Mouse (Mus musculus) kidney, postnatal 36 days (tissue): ENCODE data around the gene Snd1.
"Not testable (repeated sequence)": the region's sequence is repeated elsewhere in the genome, so short reads cannot be mapped to it uniquely, and the experiment has no call there.

Source experiments
- DNase-seq, 2 experiments: peaks; one replicate each; pipeline ENCODE4 v3.0.0; 2021 to 2022; ENCODE audit warnings: mixed read lengths in 2 of 2

Gene Snd1

GRCm38 (mm10) chr6:28486471-28486870, 11.5 kb downstream of the Snd1 start:
- no peak for DNase-seq

GRCm38 (mm10) chr6:28486905-28487304, 12.0 kb downstream of the Snd1 start:
- DNase-seq, result no peak

DNA sequence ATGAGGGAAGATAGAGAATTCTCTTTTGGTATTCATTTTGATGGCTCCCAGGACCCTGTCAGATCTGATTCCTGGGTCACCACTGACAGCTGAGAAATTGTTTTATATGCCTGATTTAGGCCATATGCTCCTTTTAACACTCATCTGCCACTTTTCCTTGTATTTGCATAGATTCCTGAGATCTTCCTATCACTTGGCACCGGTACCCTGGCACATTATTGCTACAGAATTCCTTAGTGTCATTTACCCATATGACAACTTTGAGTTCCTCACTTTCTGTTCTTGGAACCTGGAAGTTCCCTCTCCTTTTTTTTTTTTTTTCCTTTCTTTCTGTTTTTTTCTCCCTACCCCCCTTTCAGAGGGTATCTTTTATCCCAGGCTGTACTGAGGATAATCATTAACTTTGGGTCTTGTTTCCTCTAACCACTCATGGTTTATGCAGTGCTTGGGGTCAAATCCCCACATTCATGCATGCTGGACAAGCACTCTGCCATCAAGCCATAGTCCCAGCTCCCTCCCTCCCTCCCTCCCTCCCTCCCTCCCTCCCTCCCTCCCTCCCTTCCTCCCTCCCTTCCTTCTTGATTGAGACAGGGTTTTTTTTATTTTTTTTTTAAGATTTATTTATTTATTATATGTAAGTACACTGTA, 13.4 kb downstream of the Snd1 start:
- DNase-seq, result peak in 1 of 2 experiments; percentile 51

DNA sequence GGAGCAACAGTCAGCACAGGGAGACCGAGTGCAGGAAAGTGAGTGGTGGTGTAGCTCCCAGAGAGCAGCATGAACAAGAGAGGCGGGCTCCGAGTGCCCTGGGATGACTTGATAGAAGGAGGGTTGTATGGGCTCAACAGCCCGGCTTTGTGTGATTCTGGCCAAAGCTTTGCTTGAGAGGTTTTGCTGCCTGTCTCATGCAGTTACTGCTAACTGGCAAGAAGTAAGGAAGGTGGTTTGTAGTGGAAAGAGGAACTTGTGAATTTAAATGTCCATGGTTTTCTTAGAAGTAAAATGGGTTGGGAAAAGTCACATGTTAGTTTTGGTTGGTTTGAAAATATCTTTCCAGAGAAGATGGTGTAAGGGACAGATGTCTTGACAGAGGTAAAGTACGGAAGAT, 15.7 kb downstream of the Snd1 start:
- no peak for DNase-seq

DNA sequence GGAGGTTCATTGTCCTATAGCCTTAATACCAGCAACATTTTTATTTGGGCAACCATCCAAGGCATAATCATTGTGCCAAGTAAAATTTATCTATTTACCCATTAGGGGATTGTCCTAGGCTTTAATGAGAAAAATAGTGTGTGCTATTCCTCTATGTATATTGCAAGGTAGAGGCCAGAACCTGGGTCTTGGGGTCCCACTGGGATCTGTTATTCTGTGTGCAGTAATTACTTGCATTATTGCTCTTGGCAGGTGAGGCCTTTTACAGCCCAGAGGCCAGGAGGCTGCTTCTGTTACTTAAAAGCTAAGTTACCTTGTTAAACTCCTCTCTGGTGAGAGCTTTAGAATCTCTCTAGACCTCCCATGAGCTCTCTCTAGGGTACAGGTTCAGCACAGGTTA, 16.3 kb downstream of the Snd1 start:
- no peak for DNase-seq

GRCm38 (mm10) chr6:28497837-28498236, 22.9 kb downstream of the Snd1 start:
- peak; percentile 24 to 37 for DNase-seq

- no peak for DNase-seq
These were observed 27.6 kb downstream of the Snd1 start for GRCm38 (mm10) chr6:28502576-28502975.

- no peak for DNase-seq
These were observed 28.2 kb downstream of the Snd1 start for GRCm38 (mm10) chr6:28503148-28503547.

- DNase-seq, result no peak
These were observed 29.7 kb downstream of the Snd1 start for GRCm38 (mm10) chr6:28504611-28505010.

GRCm38 (mm10) chr6:28507759-28508158, 32.8 kb downstream of the Snd1 start:
- no peak for DNase-seq

- DNase-seq, result no peak
These were observed 39.3 kb downstream of the Snd1 start for GRCm38 (mm10) chr6:28514195-28514594.

GRCm38 (mm10) chr6:28514830-28515350, 40.0 kb downstream of the Snd1 start:
- no peak for DNase-seq

GRCm38 (mm10) chr6:28516618-28517017, 41.7 kb downstream of the Snd1 start:
- DNase-seq, result no peak

DNA sequence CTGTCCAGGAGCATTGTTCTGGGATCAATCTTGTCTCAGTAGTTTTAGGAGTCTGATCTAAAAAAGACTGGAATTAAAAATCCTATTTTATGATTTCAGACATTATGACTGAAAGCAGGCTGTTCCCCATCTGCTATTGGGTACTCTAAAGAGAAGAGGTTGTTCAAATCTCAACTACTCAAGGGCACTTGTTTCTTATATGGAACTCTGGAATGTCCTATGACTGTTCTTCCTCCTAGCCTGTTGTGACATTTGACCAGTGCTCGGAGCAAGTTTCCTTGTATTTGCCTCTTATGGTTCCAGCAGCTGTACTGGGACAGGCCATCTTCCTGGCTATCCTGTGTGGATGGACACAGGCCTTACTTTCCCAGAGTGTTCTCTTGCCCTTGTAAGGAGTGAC, 42.1 kb downstream of the Snd1 start:
- DNase-seq, result no peak

- DNase-seq, result no peak
These were observed 44.5 kb downstream of the Snd1 start for GRCm38 (mm10) chr6:28519426-28519825.

DNA sequence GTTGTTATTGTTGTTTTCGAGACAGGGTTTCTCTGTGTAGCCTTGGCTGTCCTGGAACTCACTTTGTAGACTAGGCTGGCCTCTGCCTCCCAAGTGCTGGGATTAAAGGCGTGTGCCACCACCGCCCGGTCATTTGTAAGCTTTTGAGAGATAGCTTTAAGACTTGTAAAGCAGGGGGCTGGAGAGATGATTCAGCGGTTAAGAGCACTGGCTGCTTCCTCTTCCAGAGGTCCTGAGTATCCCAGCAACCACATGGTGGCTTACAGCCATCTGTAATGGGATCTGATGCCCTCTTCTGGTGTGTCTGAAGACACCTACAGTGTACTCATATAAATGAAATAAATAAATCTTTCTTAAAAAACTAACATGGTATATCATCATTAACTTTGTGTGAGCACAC, 45.8 kb downstream of the Snd1 start:
- DNase-seq, result not testable (repeated sequence)

DNA sequence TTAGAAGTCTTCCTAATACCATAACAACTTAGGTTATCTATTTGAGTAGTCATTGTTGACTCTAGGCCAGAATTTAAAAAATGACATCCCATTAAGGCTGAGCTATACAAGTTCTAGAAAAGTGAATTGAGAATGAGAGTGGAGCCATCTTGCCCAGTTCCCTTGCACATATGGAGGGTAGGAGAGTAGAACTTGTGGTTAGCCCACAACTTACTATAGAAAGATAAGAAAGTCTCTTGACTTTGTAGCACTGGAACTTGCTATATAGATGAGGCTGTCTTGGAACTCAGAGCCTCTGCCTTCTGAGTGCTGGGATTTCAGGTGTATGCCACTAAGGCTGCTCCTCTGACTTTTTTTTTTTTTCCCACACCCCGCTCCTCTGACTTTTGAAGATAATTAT, 46.5 kb downstream of the Snd1 start:
- DNase-seq, result no peak

DNA sequence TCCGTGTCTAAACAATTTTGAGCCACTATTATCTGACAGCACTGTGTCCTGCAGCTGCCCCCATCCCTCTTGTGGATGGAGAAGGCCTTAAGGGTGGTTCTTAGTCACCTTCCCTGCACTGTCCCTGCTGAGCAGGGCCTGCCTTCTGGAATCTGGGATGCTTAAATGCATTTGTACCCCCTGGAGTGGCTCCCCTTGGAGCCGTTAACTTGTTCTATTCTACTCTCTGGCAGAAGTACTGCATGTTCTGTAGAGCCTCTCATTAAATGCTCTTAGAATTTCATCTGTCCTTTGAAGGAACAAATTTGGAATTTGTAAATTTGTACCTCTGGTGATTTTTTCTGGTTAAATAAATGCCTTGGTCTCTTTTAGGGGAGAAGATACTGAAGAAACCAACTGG, 50.6 kb downstream of the Snd1 start:
- no peak for DNase-seq

DNA sequence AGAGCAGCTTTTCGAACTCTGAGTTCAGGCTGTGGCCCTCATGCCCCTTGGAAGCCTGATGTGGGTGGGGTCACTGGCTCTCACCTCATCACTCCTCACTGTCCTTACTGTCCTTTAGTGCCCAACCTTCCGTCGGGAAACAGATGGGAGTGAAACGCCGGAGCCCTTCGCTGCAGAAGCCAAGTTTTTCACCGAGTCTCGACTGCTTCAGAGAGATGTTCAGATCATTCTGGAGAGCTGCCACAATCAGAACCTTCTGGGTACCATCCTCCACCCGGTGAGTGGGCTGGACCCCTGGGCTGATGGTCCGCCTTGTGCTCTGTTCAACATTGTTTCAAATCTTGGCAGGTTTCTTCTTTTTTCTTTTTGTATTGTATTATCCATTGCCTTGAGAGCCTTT, 52.5 kb downstream of the Snd1 start:
- no peak for DNase-seq

- no peak for DNase-seq
These were observed 53.3 kb downstream of the Snd1 start for GRCm38 (mm10) chr6:28528208-28528607.

- no peak for DNase-seq
These were observed 61.5 kb downstream of the Snd1 start for GRCm38 (mm10) chr6:28536464-28536863.

DNA sequence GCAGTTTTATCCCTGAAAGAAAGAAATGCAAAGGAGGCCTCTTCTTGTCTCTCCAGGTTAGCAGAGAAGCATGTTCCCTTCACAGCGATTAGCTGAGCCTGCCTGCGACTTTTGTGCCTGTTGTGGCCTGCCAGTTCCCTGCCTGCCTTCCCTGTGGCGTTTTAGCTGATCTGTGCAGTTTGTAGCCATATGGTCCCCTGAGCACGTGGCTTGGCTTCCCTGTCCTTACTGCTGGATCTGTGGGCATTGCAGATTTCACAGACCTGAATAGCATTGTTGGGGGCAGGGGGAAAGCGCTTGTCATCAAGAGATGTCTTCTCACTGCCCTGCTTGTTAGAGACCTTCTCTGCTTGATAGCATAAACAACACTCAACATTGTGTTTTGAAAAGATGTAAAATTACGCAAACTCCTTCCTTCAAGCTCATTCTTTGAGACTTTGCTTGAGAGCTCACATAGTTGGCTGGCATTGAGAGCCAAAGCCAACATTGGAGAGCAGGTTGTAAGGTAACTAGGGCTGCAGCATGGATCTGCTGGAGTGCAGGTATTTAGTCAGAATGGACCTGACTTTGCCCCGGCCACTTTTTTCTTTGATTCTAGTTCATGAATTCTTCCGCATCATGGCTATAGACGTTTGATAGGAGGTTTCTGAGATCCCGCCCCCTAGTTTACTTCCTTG, 63.0 kb downstream of the Snd1 start:
- DNase-seq, result no peak

DNA sequence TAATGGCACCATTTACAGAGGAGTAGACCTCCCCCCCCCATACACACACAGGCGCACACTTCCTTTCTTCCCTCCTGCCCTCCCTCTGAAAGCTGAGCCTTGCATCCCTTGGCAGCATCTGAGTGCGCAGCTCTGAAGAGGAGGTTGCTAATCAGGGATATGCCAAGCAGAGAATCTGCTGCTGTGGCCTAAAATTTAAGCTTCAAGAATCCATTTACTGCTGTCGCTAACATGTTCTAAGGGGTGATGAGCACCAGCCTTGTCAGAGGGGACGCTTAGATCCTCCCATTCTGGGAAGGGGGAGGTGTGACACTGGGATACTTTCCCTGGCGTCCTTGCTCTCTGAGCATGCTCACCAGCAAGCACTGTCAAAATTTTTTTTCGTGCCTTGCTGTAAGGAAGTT, 67.4 kb downstream of the Snd1 start:
- no peak for DNase-seq

DNA sequence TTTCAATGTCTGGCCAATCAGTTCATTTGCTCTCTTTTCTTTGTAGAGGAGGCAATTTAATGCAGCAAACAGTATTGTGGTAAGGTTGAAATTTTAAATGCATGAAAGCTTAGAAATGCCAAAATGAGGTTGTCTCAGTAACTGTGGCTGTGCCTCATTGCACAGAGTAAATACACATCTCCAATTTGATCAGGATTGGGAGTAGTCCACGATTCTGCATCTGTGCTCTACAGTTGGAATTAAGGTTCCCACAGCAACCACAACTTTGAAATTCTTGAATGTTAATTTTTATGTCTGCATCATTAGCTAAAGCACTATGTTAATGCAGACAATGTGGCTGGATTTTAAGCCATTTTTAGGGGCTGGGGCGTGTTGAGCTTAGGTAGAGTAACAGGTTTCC, 72.0 kb downstream of the Snd1 start:
- DNase-seq, result no peak

DNA sequence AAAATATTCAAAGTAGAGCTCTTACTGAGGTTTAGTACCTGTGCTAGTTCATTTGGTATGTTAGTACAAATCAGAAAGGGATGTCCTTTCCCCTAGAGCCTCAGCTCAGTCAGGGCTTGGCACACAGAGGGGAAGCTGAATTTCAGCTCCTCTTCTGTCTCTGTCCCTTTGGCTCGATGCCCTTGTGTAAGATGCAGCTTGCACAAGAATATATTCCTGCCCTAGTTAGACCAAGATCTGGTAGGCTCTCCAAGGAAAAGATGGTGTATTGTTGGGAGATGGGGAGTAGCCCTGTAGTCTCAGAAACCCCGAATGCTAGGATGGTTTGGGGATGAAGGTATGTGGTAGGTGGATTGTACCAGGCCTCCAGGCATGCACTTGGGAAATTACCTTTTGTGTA, 74.4 kb downstream of the Snd1 start:
- DNase-seq, result no peak
